Mouse (Mus musculus): ENCODE measurements around the gene Syce3. TPM values are rescaled to one million over a fixed set of nuclear protein-coding genes. Genes with fewer than 3 reads are reported as not detected.

Syce3 gene
- polyA plus RNA-seq, 1 experiment from 2014 or later, result not detected

GRCm38 (mm10) chr15:89424621-89425020 is 14.3 kb upstream of the Syce3 start:
- DNase-seq (ENCODE audit: low spot score), result no peak

- no peak for DNase-seq (ENCODE audit: low spot score)
Measured at GRCm38 (mm10) chr15:89421938-89422337, 11.6 kb upstream of the Syce3 start.

- DNase-seq (ENCODE audit: low spot score), result no peak
Measured at GRCm38 (mm10) chr15:89415282-89415681, 5.0 kb upstream of the Syce3 start.

GRCm38 (mm10) chr15:89406691-89407090 is 3.6 kb downstream of the Syce3 start:
- DNase-seq (ENCODE audit: low spot score), result no peak

- DNase-seq (ENCODE audit: low spot score), result no peak
Measured at GRCm38 (mm10) chr15:89404831-89405623, 5.3 kb downstream of the Syce3 start.

- DNase-seq (ENCODE audit: low spot score), result no peak
Measured at GRCm38 (mm10) chr15:89402471-89402870, 7.8 kb downstream of the Syce3 start.

GRCm38 (mm10) chr15:89399716-89400115 is 10.6 kb downstream of the Syce3 start:
- DNase-seq (ENCODE audit: low spot score), result no peak

GRCm38 (mm10) chr15:89398146-89398545 is 12.2 kb downstream of the Syce3 start:
- no peak for DNase-seq (ENCODE audit: low spot score)

- DNase-seq (ENCODE audit: low spot score), result no peak
Measured at GRCm38 (mm10) chr15:89396883-89397282, 13.4 kb downstream of the Syce3 start.

GRCm38 (mm10) chr15:89390081-89390480 is 20.2 kb downstream of the Syce3 start:
- no peak for DNase-seq (ENCODE audit: low spot score)

GRCm38 (mm10) chr15:89387127-89387526 is 23.2 kb downstream of the Syce3 start:
- peak; percentile 29 for DNase-seq (ENCODE audit: low spot score)

- no peak for DNase-seq (ENCODE audit: low spot score)
Measured at GRCm38 (mm10) chr15:89384617-89385016, 25.7 kb downstream of the Syce3 start, which contains the start of gene Klhdc7b. Gene Klhdc7b, plus strand, starts transcription at chr15:89384917.

GRCm38 (mm10) chr15:89379429-89379828 is 30.9 kb downstream of the Syce3 start:
- DNase-seq (ENCODE audit: low spot score), result no peak

GRCm38 (mm10) chr15:89378831-89379401 is 31.4 kb downstream of the Syce3 start, which contains the start of gene Odf3b:
Gene Odf3b, minus strand, starts transcription at chr15:89379282.
- DNase-seq (ENCODE audit: low spot score), result peak; percentile 31

GRCm38 (mm10) chr15:89377938-89378828 is 32.1 kb downstream of the Syce3 start:
- DNase-seq (ENCODE audit: low spot score), result no peak

- DNase-seq (ENCODE audit: low spot score), result no peak
Measured at GRCm38 (mm10) chr15:89377362-89377761, 32.9 kb downstream of the Syce3 start.

GRCm38 (mm10) chr15:89376957-89377356 is 33.3 kb downstream of the Syce3 start, which contains the start of gene Tymp:
Gene Tymp, minus strand, starts transcription at chr15:89377039.
- no peak for DNase-seq (ENCODE audit: low spot score)

- DNase-seq (ENCODE audit: low spot score), result no peak
Measured at GRCm38 (mm10) chr15:89376040-89376439, 34.3 kb downstream of the Syce3 start.

GRCm38 (mm10) chr15:89374801-89375534 is 35.3 kb downstream of the Syce3 start:
- no peak for DNase-seq (ENCODE audit: low spot score)

- DNase-seq (ENCODE audit: low spot score), result no peak
Measured at GRCm38 (mm10) chr15:89374340-89374739, 36.0 kb downstream of the Syce3 start.

- peak; percentile 86 for DNase-seq (ENCODE audit: low spot score)
Measured at GRCm38 (mm10) chr15:89373762-89374248, 36.5 kb downstream of the Syce3 start, which contains the start of gene Sco2. Gene Sco2, minus strand, starts transcription at chr15:89373846.
